Mouse (Mus musculus) lung, embryonic 14.5 days (tissue): ENCODE results near the gene Acvr2b. TPM values are rescaled to one million over a fixed set of nuclear protein-coding genes. Genes with fewer than 3 reads are reported as not detected.

ENCODE experiments used
- ATAC-seq: fragments of 200-750 bp; cut with Nextera tagmentation; 2 replicates; pipeline ENCODE4 v1.8.0; 2017; ENCODE audit warnings: mild to moderate bottlenecking, moderate TSS enrichment, moderate library complexity; ENCODE audit not compliant: insufficient read depth
- DNase-seq: peaks from one replicate; pipeline ENCODE4 v3.0.0-alpha.2; 2015
- H3K27ac ChIP-seq: fragments of 300-500 bp; sonication (generic); 2 replicates; pipeline ENCODE4 v1.5.1; 2014; ENCODE audit warnings: low read depth, mild to moderate bottlenecking, moderate library complexity
- H3K27me3 ChIP-seq: fragments of 300-500 bp; sonication (generic); 2 replicates; pipeline ENCODE4 v1.6.1; 2014; ENCODE audit warnings: low read length, control low read depth; ENCODE audit not compliant: insufficient read depth
- H3K36me3 ChIP-seq: fragments of 300-500 bp; sonication (generic); 2 replicates; pipeline ENCODE4 v1.6.1; 2014; ENCODE audit warnings: control low read depth; ENCODE audit not compliant: insufficient read depth
- H3K4me1 ChIP-seq: fragments of 300-500 bp; sonication (generic); 2 replicates; pipeline ENCODE4 v1.6.1; 2014; ENCODE audit warnings: antibody characterized with exemption, control low read depth; ENCODE audit not compliant: insufficient read depth
- H3K4me2 ChIP-seq: fragments of 300-500 bp; sonication (generic); 2 replicates; pipeline ENCODE4 v1.6.1; 2014; ENCODE audit warnings: mild to moderate bottlenecking
- H3K4me3 ChIP-seq: fragments of 300-500 bp; sonication (generic); 2 replicates; pipeline ENCODE4 v1.5.1; 2014; ENCODE audit warnings: low read depth, low read length
- H3K9ac ChIP-seq: fragments of 300-500 bp; sonication (generic); 2 replicates; pipeline ENCODE4 v1.6.1; 2014
- H3K9me3 ChIP-seq: fragments of 300-500 bp; sonication (generic); 2 replicates; pipeline ENCODE4 v1.6.1; 2016; ENCODE audit warnings: low read depth, low read length, control low read depth
- CTCF ChIP-seq: IDR thresholded peaks from 2 replicates; pipeline ENCODE4 v1.5.1; 2016; ENCODE audit warnings: antibody characterized with exemption, low read depth
- WGBS: fragments of 180-500 bp; shearing (Covaris S2); extraction: QIAGEN DNeasy Blood & Tissue Kit; methylation state at CpG from one replicate; pipeline ENCODE4 v1.1.7; 2014; 5-methylcytosine and 5-hydroxymethylcytosine counted together
- polyA plus RNA-seq: library from polyadenylated mRNA; unstranded; fragments of >200 nt; fragmentation: Nextera tagmentation; extraction: Ambion mirVana; gene quantifications from 2 replicates; pipeline ENCODE4 v1.2.1, GENCODE M21; 2014

The Acvr2b gene
- polyA plus RNA-seq, 1 experiment from 2014 or later, result 28.2 TPM

DNA sequence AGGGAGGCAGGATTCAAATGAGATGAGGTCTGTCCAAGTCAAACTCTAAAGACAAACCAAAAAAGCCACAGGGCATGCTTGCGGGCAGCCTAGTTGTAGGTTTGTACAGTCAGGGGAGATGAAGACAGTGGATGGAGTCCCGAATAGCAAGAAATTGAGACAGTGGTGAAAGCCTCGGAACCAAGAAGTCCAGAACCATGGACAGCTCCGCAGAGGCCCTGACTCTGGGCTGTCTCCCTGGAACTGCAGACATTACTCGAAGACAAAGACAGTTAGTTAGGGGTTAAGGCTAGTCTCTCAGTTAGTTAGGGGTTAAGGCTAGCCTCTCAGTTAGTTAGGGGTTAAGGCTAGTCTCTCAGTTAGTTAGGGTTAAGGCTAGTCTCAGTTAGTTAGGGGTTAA, 13.0 kb upstream of the Acvr2b start:
- Histone ChIP-seq H3K9me3 (no peaks in the 10 kb centered on the region), H3K4me1 (no peaks in the 10 kb centered on the region), H3K36me3 (no peaks in the 10 kb centered on the region), H3K4me3 (no peak overlapping the region), H3K9ac (no peak overlapping the region), H3K27ac (no peak overlapping the region), H3K27me3 (no peaks in the 10 kb centered on the region), H3K4me2 (no peak overlapping the region)
- WGBS, result 49% methylated on average over 5 of the region's 5 CpGs
- no peak for ATAC-seq
- TF ChIP-seq CTCF, result no peak
- peak; percentile 82 for DNase-seq

DNA sequence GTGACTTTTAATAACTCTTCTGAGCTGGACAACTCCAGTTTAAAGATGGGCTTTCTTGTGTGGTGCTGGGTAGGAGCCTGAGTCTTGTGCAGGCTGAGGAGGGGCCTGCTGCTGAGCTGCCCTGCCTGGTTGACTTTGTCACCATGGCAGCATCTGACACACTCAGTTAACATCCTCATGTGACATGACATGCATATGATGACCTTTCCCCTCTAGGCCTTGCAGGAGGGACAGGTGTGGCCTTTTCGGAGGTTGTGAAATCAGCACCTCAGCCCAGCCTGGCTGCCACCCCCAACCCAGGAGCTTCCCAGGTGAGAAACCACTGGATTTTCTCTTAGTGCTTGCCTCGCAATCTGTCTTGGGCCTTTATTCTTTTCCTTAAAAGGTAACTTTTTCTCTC, 11.7 kb upstream of the Acvr2b start:
- no peak for TF ChIP-seq CTCF
- ATAC-seq (no peak), DNase-seq (no peak)
- WGBS, result 84% methylated on average over 2 of the region's 2 CpGs
- Histone ChIP-seq H3K9me3 (no peaks in the 10 kb centered on the region), H3K4me1 (no peaks in the 10 kb centered on the region), H3K27me3 (no peaks in the 10 kb centered on the region), H3K27ac (no peak overlapping the region), H3K9ac (no peak overlapping the region), H3K4me3 (no peak overlapping the region), H3K36me3 (no peaks in the 10 kb centered on the region), H3K4me2 (no peak overlapping the region)

DNA sequence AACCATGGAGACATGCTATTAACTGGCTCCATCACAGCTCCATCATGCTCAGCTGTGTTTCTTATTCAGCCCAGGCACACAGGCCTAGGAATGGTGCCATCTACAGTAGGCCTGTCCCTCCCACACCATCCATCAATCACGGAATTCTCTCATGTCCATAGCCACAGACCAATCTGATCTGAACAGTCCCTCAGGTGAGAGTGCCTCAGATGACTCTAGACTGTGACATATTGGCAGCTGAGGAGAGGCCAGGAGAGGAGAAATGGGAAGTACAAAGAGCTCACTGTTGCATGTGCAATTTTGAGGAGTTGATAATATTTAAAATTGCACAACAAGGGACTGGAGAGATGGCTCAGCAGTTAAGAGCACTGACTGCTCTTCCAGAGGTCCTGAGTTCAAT, 7.1 kb upstream of the Acvr2b start:
- Histone ChIP-seq H3K4me3 (no peak overlapping the region), H3K9ac (no peak overlapping the region), H3K4me1 (no peaks in the 10 kb centered on the region), H3K4me2 (no peak overlapping the region), H3K36me3 (no peaks in the 10 kb centered on the region), H3K9me3 (no peaks in the 10 kb centered on the region), H3K27ac (no peak overlapping the region), H3K27me3 (no peaks in the 10 kb centered on the region)
- no peak for TF ChIP-seq CTCF
- DNase-seq, result no peak
- WGBS, result 58% methylated on average over 1 of the region's 1 CpGs
- ATAC-seq, result no peak

DNA sequence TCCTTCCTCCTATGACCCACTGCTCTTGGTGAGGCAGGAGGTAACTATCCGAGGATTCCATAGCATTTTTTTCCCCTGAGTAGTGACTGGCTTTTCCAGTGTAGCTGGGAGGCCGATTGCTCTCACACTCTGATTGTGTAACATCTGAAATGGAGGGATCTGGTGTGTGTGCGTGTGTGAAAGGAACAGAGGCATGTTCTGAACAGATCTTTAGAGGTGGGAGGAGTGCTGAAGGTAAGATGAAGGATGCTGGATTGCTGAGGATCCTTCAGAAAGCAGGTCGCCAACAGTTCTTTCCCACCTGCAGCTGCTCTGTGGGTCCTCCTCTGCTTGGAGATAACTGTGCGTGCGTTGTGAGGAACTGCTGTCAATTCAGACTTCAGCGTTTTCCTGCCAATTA, 567 bp upstream of the Acvr2b start:
- H3K9me3 ChIP-seq, result no peaks in the 10 kb centered on the region

DNA sequence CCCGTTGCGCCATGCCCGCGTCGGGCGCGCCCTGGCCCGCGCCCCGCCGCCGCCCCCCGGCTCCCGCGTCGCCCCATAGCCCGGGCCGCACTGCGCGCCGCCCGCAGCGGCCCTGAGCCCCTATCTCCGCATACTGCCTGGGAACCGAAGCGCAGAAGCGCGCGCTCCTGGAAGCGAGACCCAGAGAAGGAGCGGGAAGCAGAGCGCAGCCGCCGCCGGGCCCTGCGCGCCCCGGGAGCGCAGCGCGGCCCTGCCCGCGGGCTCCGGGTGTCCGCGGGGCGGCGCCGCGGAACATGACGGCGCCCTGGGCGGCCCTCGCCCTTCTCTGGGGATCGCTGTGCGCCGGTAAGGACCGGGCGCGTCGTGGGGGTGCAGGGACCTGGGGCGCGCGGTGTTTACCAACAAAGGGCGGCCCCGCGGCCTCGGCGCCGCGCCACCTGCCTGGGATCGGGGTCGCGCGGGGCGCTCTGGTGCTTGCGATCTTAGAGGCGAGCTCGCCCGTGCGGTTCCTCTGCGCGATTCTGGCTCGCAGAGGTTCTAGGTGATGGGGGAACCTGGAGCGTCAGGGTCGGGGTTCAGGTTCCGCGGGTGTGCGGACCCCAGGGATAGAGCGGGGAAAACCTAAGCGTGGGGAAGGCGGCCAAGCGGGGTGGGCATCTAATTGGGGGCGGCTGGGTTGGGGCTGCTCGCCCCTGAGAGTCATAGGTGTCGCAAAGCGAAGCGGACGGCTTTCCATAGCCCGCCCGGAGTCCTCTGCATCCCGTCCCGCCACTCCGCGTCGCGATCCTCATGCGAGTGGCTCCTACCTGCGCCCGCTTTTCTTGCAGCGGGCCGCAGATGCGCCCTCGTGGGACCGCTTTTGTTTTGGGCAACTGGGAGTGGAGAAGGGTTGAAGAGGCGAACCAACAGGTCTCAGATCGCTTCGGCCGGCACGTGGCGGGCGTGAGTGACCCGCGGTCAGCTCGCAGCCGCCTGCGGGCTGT, 626 bp downstream of the Acvr2b start:
- no peaks in the 10 kb centered on the region for H3K27me3 ChIP-seq
- H3K4me1 ChIP-seq, result peaks cover 5% of the 10 kb centered on the region; the same call in 1 of the 2 replicates
- H3K36me3 ChIP-seq, result no peaks in the 10 kb centered on the region
- under 1% methylated on average over 123 of the region's 127 CpGs for WGBS
- peak; percentile 75 for DNase-seq
- peak overlapping the region; percentile 90 for H3K4me3 ChIP-seq
- peak overlapping the region; percentile 99 for H3K27ac ChIP-seq
- H3K9ac ChIP-seq, result peak overlapping the region; percentile 98
- no peak for TF ChIP-seq CTCF
- H3K9me3 ChIP-seq, result no peaks in the 10 kb centered on the region
- peak overlapping the region; percentile 99 for H3K4me2 ChIP-seq
- no peak for ATAC-seq

More for the DNA sequence above, 567 bp upstream of the Acvr2b start:
- Histone ChIP-seq H3K27me3 (no peaks in the 10 kb centered on the region), H3K9ac (peak overlapping the region; percentile 28), H3K36me3 (no peaks in the 10 kb centered on the region), H3K27ac (no peak overlapping the region; the same call in 1 of the 2 replicates), H3K4me1 (peaks cover 5% of the 10 kb centered on the region; the same call in 1 of the 2 replicates), H3K4me3 (peak overlapping the region; percentile 90), H3K4me2 (peak overlapping the region; percentile 99)
- no peak for TF ChIP-seq CTCF
- WGBS, result 3% methylated on average over 7 of the region's 7 CpGs
- ATAC-seq (no peak), DNase-seq (peak; percentile 34)

DNA sequence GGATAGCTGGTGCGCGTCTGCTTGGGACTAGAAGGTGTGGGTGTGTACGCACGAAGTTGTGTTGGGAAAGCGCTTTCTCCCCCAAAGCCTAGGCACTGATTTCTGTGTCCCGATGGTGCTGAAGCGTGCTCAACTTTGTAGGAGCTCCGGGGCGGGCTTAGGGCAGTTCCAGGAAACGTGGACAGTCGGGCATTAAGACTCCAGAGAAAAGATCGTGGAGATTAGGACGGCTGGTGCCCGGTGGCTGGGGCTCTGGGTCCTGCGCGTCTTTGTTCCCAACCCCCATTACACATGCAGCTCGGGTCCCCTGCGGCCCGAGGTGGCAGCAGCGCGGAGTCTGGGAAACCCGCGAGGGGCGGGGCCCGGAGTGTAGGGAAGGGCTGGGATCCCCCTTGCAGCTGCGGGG, 1.3 kb downstream of the Acvr2b start:
- Histone ChIP-seq H3K4me2 (peak overlapping the region; percentile 99), H3K27me3 (no peaks in the 10 kb centered on the region), H3K36me3 (no peaks in the 10 kb centered on the region), H3K9ac (peak overlapping the region; percentile 98), H3K27ac (peak overlapping the region; percentile 99), H3K4me1 (peaks cover 5% of the 10 kb centered on the region; the same call in 1 of the 2 replicates), H3K4me3 (peak overlapping the region; percentile 90), H3K9me3 (no peaks in the 10 kb centered on the region)
- ATAC-seq (peak; percentile 21; the same call in 1 of the 2 replicates), DNase-seq (peak; percentile 81)
- no peak for TF ChIP-seq CTCF
- WGBS, result under 1% methylated on average over 26 of the region's 26 CpGs

DNA sequence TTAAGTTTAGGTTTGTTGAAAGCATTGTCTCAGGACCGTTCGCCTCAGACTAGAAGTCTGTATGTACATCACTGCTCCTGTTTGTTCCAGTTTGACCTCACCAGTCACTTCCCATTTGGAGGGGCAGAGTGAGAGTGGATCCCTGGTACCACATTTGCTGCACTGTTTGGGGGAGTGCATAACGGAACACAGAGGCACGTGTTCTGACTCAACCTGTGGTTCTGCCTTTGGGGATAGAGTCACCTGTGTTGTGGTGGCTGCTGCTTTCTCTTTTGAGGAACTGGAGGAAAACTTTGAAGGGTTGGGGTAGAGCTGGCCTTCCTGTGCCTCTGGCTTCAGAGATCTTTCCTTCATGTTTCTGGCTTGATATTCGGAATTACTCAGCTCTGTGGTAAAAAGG, 2.2 kb downstream of the Acvr2b start:
- TF ChIP-seq CTCF, result no peak
- H3K4me1 ChIP-seq, result peaks cover 5% of the 10 kb centered on the region; the same call in 1 of the 2 replicates
- DNase-seq (no peak), ATAC-seq (no peak)
- peak overlapping the region; percentile 90 for H3K4me3 ChIP-seq
- WGBS, result 62% methylated on average over 5 of the region's 5 CpGs
- peak overlapping the region; percentile 99 for H3K4me2 ChIP-seq
- no peaks in the 10 kb centered on the region for H3K36me3 ChIP-seq
- no peak overlapping the region for H3K9ac ChIP-seq
- H3K9me3 ChIP-seq, result no peaks in the 10 kb centered on the region
- no peak overlapping the region for H3K27ac ChIP-seq
- H3K27me3 ChIP-seq, result no peaks in the 10 kb centered on the region
